Mouse (Mus musculus) CH12.LX (cell line): ENCODE data around the gene Znrf3. TPM values are rescaled to one million over a fixed set of nuclear protein-coding genes. Genes with fewer than 3 reads are reported as not detected.

ENCODE experiments used
- polyA plus RNA-seq: library from polyadenylated mRNA; unstranded; fragments of >175 nt; gene quantifications from 2 replicates; pipeline ENCODE4 v1.2.1, GENCODE M21; 2012; ENCODE audit warnings: low read depth; ENCODE audit not compliant: insufficient read length
- total RNA-seq, 2 experiments: library from RNA; depleted of rRNA; stranded (reverse); fragments of 300-350 nt in 1 of 2; fragments of >200 nt in 1 of 2; gene quantifications; 2 replicates each; pipeline ENCODE4 v1.2.3; 2012 to 2014

Gene Znrf3
- total and polyA plus RNA-seq, 3 experiments, result 1.1 to 2.7 (median 1.3) TPM

Other genes with a start within 250 kb of the Znrf3 start
- 9.9 and 11.8 TPM in 2 replicates for gene Kremen1, start 183.3 kb downstream of the Znrf3 start, total RNA-seq (2012; rRNA removed)
- gene Kremen1, start 183.3 kb downstream of the Znrf3 start, total RNA-seq (2014; rRNA removed), result 4.4 and 5.0 TPM in 2 replicates
- 6.9 and 7.3 TPM in 2 replicates for gene Kremen1, start 183.3 kb downstream of the Znrf3 start, polyA plus RNA-seq
- 111 and 148 TPM in 2 replicates for gene Xbp1, start 75.8 kb upstream of the Znrf3 start, total RNA-seq (2012; rRNA removed)
- 128 and 133 TPM in 2 replicates for gene Xbp1, start 75.8 kb upstream of the Znrf3 start, total RNA-seq (2014; rRNA removed)
- 108 and 131 TPM in 2 replicates for gene Xbp1, start 75.8 kb upstream of the Znrf3 start, polyA plus RNA-seq
- gene Ccdc117, start 97.3 kb upstream of the Znrf3 start, total RNA-seq (2012; rRNA removed), result 27.0 and 31.8 TPM in 2 replicates
- gene Ccdc117, start 97.3 kb upstream of the Znrf3 start, total RNA-seq (2014; rRNA removed), result 38.9 and 44.2 TPM in 2 replicates
- 24.1 and 24.3 TPM in 2 replicates for gene Ccdc117, start 97.3 kb upstream of the Znrf3 start, polyA plus RNA-seq
- not detected in 2 replicates for gene Ankrd36, start 124.8 kb upstream of the Znrf3 start, total RNA-seq (2012; rRNA removed)
- gene Ankrd36, start 124.8 kb upstream of the Znrf3 start, total RNA-seq (2014; rRNA removed), result not detected in 2 replicates
- not detected in 2 replicates for gene Ankrd36, start 124.8 kb upstream of the Znrf3 start, polyA plus RNA-seq